Mouse (Mus musculus): ENCODE measurements around the gene Ces3b.
A peak's percentile ranks its signal among the peaks of the same experiment; 100 is the strongest.
"Not testable (repeated sequence)": the region's sequence is repeated elsewhere in the genome, so short reads cannot be mapped to it uniquely, and the experiment has no call there.

Gene Ces3b

DNA sequence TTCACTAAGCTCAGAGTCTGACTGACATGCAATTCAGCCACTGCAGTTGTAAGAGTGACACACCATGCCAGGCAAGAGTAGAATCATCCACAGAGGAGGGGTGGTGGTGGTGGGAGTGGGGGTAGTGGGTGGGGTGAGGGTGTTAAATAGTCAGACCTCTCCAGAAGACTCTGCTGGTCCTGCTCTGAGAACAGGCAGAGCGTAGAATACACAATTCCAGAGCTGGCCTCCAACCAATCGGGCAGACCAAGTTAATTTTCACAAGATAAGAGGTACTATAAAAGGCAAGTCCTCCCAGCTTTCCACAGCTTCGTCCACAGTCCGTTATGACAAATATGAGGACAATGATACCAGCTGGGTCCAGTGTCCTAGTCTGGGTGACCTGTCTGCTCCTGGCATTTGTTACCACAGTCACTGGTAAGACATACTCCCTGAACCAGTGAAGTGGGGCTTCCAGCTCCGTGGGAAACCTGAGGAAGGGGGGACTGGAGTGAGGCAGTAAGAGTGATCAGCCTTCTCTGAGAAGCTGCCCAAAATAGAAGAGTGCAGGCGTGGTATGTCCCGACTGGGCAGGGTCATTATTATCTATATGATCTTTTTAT lies at the start of gene Ces3b:
Gene Ces3b, plus strand, starts transcription at position 305 of the 602 bp plus-strand sequence.
- no peak for DNase-seq

DNA sequence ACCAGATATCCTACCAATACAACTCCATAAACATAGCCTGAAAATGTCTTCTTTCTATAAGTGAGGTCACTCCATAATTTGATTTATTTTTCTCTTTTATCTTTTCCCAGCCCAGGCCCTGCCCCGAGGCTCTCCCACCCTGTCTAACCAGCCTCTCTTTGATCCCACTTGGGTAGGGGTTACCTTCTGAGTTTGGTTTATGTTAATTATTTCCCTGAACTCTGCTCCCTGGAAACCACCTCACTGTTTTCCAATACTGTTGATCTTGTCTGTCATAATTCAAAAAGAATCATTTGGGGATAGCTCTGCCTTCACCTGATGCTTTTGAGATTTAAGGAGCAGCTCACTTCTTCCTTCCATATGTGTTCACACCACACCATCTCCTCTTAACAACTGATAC lies 40.0 kb upstream of the Ces3b start:
- DNase-seq: no peak

DNA sequence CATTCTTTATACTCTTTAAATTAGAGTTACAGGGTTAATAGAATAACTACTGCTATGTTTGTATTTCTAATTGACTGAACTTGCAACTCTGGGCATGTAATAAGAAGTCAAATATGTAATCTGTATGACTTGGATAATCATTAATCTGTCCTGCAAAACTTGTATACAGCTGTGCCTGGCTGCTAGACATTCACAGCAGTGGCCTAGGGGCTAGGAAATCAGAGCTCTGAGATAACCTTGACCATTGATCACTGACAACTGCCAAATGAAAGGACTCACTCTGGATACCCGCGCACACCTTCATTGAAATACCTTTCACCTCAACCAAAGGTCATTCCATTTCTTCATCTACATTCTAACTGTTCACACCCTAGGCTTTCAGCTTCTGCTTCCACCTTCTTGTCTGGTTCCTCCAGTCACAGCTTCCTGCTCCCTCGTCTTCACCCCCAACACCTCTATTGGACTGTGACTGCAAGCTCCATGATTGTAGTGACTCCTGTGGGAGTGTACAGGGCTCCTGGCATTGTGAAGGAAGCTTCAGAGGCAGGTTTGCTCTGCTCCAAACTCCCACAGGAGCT lies 37.6 kb upstream of the Ces3b start:
- DNase-seq: no peak

DNA sequence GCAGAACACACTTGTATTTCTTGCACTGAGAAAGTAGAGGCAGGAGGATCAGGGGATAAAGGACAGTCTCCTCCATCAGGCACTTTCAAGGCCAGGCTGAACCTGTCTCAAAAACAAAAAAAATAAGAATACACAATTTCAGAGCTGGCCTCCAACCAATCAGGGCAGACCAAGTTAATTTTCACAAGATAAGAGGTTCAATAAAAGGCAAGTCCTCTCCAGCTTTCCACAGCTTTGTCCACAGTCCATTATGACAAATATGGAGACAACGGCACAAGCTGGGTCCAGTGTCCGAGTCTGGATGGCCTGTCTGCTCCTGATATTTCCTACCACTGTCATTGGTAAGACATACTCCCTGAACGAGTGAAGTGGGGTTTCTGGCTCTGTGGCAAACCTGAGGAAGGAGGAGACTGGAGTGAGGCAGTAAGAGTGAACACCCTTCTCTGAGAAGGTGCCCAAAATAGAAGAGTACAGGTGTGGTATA lies 35.1 kb upstream of the Ces3b start, which contains the start of gene Ces3a:
Gene Ces3a, plus strand, starts transcription at position 231 of the 484 bp plus-strand sequence.
- no peak for DNase-seq

DNA sequence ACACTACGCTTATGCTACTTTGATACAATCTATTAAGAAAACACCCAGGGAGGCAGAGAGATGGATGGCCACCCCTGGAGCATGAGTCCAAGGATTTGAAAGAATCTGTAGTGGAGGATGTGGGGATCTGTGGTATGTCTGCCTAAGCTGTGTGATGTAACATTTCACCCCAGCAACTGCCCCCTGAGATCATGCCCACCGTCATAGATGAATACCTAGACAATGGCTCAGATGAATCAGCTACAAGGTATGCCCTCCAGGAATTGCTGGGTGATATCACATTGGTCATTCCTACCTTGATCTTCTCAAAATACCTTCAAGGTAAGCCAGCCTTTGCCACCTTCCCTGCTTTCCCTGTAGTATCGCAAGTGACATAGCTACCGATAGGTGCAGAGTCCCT lies 27.3 kb upstream of the Ces3b start:
- no peak for DNase-seq

DNA sequence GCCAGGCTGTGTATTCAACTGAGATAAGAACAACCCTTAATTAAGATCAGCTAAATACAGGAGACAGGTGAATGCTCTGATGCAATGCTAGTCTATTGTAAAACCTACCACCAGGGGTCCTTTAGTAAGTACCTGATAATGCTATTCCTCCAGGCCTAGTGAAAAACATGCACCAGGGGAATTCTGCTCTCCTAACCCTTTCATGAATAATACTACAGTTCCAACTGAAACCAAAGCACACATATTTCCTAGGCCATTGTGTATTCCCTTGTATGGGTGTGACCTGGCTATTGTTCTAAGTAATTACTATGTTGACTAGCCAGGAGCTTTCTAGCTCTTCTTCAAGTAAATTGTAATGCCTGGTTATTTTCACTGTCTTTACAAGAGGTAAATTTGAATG lies 23.5 kb upstream of the Ces3b start:
- DNase-seq: no peak

DNA sequence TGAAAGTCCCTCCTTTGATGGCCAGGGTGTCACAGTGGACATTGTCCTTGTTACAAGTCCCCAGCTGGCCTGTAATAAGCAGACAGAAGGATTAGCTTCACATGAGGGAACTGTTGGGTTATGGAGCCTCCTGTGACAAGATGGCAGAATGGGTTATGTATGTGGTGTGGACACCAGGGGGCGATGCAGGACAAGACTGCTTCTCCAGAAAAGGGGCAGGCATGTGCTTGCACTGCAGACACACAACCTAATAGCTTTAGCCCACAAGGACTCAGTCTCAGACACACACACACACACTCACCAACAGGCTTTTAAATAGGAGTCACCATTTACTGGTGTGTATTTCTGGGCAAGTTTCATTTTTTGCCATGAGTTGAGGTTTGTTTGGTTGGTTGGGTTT lies 16.8 kb upstream of the Ces3b start:
- DNase-seq: peak; percentile 65

GRCm38 (mm10) chr8:105067905-105068304 lies 15.6 kb upstream of the Ces3b start:
- DNase-seq: not testable (repeated sequence)

DNA sequence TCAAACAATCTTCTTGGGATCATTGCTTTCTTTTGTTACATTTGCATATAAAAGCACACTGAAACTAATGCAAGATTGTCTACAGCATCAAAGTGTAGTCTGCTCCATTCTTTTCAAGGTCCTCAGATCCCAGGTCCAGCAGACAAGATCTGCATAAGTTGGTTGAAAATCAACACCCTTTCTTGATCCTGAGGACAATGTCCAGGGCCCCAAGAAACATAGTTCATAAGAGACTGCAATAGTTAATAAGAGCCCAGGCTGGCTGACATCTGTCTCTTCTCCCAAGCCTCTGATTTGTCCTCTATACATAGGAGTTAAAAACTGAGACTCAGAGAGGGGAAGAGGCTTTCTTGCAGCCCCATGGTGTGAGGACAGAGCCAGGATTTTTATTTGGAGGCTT lies 14.6 kb upstream of the Ces3b start:
- no peak for DNase-seq

- no peak for DNase-seq
These were observed 7.0 kb upstream of the Ces3b start for GRCm38 (mm10) chr8:105076601-105077000.

GRCm38 (mm10) chr8:105077071-105077470 lies 6.5 kb upstream of the Ces3b start:
- no peak for DNase-seq

DNA sequence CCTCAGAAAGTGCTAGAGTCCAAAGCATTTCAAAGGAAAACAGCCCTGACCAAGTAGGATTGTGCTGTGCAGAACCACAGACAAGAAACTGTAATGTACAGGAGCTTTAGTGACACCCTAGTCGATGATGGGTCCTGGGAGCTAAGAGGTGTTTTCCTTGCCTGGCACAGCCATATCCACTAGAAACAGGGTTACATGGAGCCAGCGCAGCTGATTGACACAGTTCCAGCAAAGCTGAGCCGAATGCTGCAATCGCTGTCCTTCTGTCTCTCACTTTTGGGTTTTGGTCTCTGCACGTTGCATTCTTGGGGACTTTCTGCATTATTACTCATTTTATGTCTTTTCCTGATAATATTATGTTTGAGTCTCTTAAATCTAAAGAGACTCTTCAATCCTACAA lies 5.0 kb upstream of the Ces3b start:
- no peak for DNase-seq

DNA sequence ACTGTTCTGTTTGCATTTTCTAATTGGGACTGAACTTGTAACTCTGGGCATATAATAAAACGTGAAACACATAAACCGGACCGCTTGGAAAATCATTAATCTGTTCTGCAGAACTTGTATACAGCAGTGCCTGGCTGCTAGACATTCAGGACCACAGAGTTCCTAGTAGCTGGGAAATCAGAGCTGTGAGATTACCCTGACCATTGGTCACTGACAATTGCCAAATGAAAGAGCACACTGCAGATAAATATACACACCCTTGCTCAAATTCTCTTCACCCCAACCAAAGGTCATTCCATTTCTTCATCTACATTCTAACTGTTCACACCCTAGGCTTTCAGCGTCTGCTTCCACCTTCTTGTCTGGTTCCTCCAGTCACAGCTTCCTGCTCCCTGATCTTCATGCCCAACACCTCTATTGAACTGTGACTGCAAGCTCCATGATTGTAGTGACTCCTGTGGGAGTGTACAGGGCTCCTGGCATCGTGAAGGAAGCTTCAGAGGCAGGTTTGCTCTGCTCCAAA lies 2.7 kb upstream of the Ces3b start:
- no peak for DNase-seq

DNA sequence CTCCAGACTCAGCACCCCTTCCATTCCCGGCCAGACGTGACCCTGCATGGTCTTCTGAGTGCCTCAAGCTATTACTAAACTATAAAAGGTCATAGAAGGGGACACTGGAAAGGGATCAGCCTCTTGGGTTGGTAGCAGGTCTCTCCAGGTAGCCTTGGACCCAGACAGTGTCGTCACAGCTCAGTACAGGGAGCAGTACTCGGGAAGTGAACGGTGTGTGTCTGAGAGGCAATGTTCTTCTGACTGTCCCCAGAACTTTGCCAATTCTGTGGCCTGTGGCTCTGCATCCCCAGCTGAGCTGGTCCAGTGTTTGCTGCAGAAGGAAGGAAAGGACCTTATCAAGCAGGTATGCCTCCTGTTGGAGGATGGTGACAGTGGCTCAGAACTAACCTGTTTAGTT lies 4.6 kb downstream of the Ces3b start:
- not testable (repeated sequence) for DNase-seq

DNA sequence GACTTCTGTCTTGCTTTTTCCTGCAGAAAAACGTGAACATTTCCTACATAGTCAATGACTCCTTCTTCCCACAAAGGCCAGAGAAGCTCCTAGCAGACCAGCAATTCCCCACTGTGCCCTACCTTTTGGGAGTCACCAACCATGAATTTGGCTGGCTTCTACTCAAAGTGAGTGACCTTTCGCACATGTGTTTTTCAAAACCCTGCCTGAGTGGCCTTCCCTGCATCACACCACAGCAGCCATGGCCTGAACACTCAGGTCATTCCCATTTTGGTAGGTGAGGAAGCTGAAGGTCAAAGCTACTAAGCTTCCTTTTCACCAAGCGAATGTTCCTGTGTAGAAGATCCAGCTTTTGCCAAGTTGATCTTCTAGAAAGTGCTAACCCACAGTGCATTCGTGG lies 5.0 kb downstream of the Ces3b start:
- no peak for DNase-seq

GRCm38 (mm10) chr8:105093992-105094391 lies 10.4 kb downstream of the Ces3b start:
- DNase-seq: no peak

- DNase-seq: not testable (repeated sequence)
These were observed 18.7 kb downstream of the Ces3b start for GRCm38 (mm10) chr8:105102101-105102785.

- not testable (repeated sequence) for DNase-seq
These were observed 20.1 kb downstream of the Ces3b start for GRCm38 (mm10) chr8:105103701-105104100.

DNA sequence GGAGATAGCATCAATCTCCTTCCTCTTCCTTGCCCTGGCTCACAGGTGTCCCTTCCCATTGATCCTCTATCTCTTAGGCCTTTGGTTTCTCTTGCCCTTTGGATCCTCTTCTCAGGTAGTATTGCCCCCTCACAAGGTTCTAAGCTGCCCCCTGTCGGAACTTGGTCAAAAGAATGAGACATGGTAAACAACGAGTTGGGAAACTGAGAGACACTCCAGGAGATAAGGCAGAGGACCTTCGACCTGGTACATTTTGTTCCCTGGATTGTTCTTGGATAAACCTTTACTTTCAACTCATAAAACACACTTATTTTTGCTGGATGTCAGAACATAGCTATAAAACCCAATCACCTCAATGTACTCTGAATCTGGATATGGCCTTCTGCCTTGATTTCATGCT lies 20.7 kb downstream of the Ces3b start:
- no peak for DNase-seq

GRCm38 (mm10) chr8:105129864-105130263 lies 46.3 kb downstream of the Ces3b start:
- no peak for DNase-seq

GRCm38 (mm10) chr8:105131509-105131908 lies 48.0 kb downstream of the Ces3b start, which contains the start of gene Ces4a:
Gene Ces4a, plus strand, starts transcription at chr8:105131800.
- no peak for DNase-seq

DNA sequence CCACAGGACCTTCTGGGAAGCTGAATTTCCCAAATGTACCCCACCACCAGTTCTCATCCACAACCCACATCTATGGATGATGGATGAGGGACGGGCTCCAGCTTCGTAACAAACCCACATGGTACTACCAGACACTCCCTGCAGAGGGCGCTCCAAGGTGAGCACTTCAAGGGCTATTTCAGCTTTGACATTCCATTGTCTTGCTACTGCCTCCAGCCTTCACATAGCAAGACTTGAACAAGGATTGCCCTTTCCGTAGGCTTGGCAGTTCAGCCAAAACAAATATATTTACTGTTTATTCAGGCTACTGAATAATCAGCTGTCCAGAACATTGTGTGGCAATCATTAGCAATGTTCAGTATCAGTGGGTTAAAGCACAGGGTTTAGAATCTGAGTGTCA lies 54.9 kb downstream of the Ces3b start:
- DNase-seq: peak; percentile 63

DNA sequence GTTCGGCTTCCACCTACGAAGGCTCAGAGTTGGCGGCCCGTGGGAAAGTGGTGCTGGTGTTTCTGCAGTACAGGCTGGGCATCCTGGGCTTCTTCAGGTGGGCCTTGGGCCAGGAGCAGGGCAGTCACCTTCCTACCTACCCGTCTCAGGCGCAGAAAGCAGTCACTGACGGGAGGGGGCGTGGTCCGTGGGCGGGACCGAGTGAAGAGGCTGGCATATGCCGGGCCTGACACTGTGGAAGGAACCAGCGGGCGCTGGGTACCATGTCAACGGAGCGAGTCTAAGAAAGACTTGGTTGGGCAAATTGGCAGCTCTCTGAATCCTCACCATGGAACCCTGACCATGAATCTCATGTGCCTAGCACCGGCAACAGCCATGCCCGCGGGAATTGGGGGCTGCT lies 58.8 kb downstream of the Ces3b start:
- DNase-seq: peak; percentile 12
